Mouse (Mus musculus): ENCODE results near the gene OR5BS1P.

- TF ChIP-seq CTCF (IDR thresholded peaks at IDR 0.05; ENCODE audit: control insufficient read depth, insufficient read depth, insufficient read length): no peak
- no peak for TF ChIP-seq FOSL1 (IDR thresholded peaks at IDR 0.05; ENCODE audit: insufficient read depth, low read length, poor library complexity, severe bottlenecking)
Observed at GRCm38 (mm10) chr15:98482701-98483100, 13.0 kb downstream of the OR5BS1P start, which contains the start of gene Lalba.

Measured in C2C12 (cell line).